Mouse (Mus musculus): ENCODE data around the gene Vwa5b2.

DNA sequence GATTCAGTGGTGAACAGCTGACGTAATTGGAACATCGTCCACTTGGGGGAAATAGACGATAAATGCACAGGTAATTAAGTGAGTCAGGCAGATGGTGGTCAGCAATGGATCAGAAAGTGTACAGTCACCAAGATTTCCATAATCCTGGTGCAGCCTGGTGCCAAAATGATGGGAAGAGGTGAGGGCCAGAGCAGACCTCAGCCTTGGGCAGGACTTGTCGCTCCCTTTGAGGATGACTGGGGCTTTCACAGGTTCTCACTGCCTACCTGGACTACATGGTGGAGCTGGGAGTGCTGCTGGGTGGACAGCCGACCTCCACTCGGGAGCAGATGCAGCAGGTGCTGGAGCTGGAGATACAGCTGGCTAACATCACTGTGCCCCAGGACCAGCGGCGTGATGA lies 48.1 kb downstream of the Vwa5b2 start:
- TF ChIP-seq CTCF (IDR thresholded peaks at IDR 0.05; ENCODE audit: insufficient read depth, low read length), result no peak
- TF ChIP-seq POLR2A (IDR thresholded peaks at IDR 0.05; ENCODE audit: borderline replicate concordance, extremely low read depth, low read depth, low read length), result no peak
